16 mouse cellular contexts compared by ENCODE assay signal in genomic region chr13:97376232-97376523, GRCm38 (mm10).
A peak's percentile ranks its signal among the peaks of the same experiment; 100 is the strongest.
DNase-seq lines count a peak whose midpoint lies in the region; ATAC-seq and TF ChIP-seq lines count a peak whose summit lies in the region.
"Had no signal": no experiment of that assay in that cellular context is flagged by ENCODE, and none has a peak within 500 bp of the region (broad histone marks: within the 10 kb centered on the region; RNA-seq: fewer than 3 reads in every experiment).

No protein-coding gene starts in this region.

- H3K9ac ChIP-seq in lung, postnatal 0 days (replicated peaks; ENCODE audit: low read depth), result no peak overlapping the region
- no peak overlapping the region for H3K9ac ChIP-seq in hindbrain, embryonic 12.5 days
- H3K9ac ChIP-seq in intestine, postnatal 0 days (ENCODE audit: low read depth, low read length), result no peak overlapping the region
- H3K9ac ChIP-seq: forebrain, postnatal 0 days; heart, embryonic 13.5 days; liver, embryonic 13.5 days had no signal

- DNase-seq in lung, postnatal 0 days (ENCODE audit: low spot score), result peak; percentile 48
- no peak for DNase-seq in lung, postnatal 25 days (ENCODE audit: low spot score)
- DNase-seq in natural killer cell, adult 2 months (ENCODE audit: low spot score in 2 of 2), result no peak
- no peak for DNase-seq in testis, postnatal 10 days (ENCODE audit: low spot score)
- no peak for DNase-seq in yolk sac, embryonic 10.5 days (ENCODE audit: low spot score)
- DNase-seq: cerebellum, adult 11 months; gastrocnemius, postnatal 14 days; layer of hippocampus, adult 9-11 months; liver, embryonic 13.5 days; thymus, postnatal 36 days had no signal

- no peaks in the 10 kb centered on the region for H3K27me3 ChIP-seq in lung, postnatal 0 days (replicated peaks; ENCODE audit: insufficient read depth, low read length)
- no peaks in the 10 kb centered on the region for H3K27me3 ChIP-seq in hindbrain, embryonic 12.5 days
- H3K27me3 ChIP-seq in intestine, postnatal 0 days (replicated peaks; ENCODE audit: control insufficient read depth, insufficient read depth, low read length), result no peaks in the 10 kb centered on the region
- no peaks in the 10 kb centered on the region for H3K27me3 ChIP-seq in small intestine, adult 2 months (ENCODE audit: control insufficient read depth, insufficient read depth, low read length)
- H3K27me3 ChIP-seq: heart, embryonic 13.5 days; liver, embryonic 13.5 days; Patski had no signal

- no peak for TF ChIP-seq POLR2A in small intestine, adult 2 months (IDR thresholded peaks at IDR 0.05; ENCODE audit: low read depth, low read length)

- H3K27ac ChIP-seq in lung, postnatal 0 days (ENCODE audit: low read length), result no peak overlapping the region
- 0 out of 2 replicates have a peak overlapping the region, but pooled peaks have one; percentile 24 for H3K27ac ChIP-seq in hindbrain, embryonic 12.5 days
- no peak overlapping the region for H3K27ac ChIP-seq in intestine, postnatal 0 days (ENCODE audit: low read depth, low read length)
- 0 out of 2 replicates have a peak overlapping the region, but pooled peaks have one; percentile 0 for H3K27ac ChIP-seq in small intestine, adult 2 months (ENCODE audit: insufficient read depth, low read depth, low read length)
- H3K27ac ChIP-seq: heart, embryonic 13.5 days; liver, embryonic 13.5 days had no signal

- H3K4me2 ChIP-seq in lung, postnatal 0 days (replicated peaks; ENCODE audit: low read depth, low read length), result no peak overlapping the region
- no peak overlapping the region for H3K4me2 ChIP-seq in hindbrain, embryonic 12.5 days (replicated peaks)
- H3K4me2 ChIP-seq in intestine, postnatal 0 days (replicated peaks; ENCODE audit: low read depth), result no peak overlapping the region
- H3K4me2 ChIP-seq: heart, embryonic 13.5 days; liver, embryonic 13.5 days had no signal

- whole genome bisulfite sequencing in lung, postnatal 0 days, result 49% methylated on average over 6 of the region's 6 CpGs
- 65% methylated on average over 6 of the region's 6 CpGs for WGBS in hindbrain, embryonic 12.5 days
- 51% methylated on average over 6 of the region's 6 CpGs for WGBS in intestine, postnatal 0 days
- WGBS in small intestine, adult 2 months, result 50% methylated on average over 6 of the region's 6 CpGs

- no peak overlapping the region for H3K4me3 ChIP-seq in lung, postnatal 0 days (ENCODE audit: low read depth, low read length)
- no peak overlapping the region for H3K4me3 ChIP-seq in hindbrain, embryonic 12.5 days
- no peak overlapping the region for H3K4me3 ChIP-seq in intestine, postnatal 0 days (ENCODE audit: low read depth, low read length)
- H3K4me3 ChIP-seq in small intestine, adult 2 months (ENCODE audit: low read depth, low read length), result no peak overlapping the region
- H3K4me3 ChIP-seq: heart, embryonic 13.5 days; liver, embryonic 13.5 days had no signal

- no peaks in the 10 kb centered on the region for H3K36me3 ChIP-seq in lung, postnatal 0 days (ENCODE audit: insufficient read depth, low read length)
- H3K36me3 ChIP-seq in hindbrain, embryonic 12.5 days, result no peaks in the 10 kb centered on the region
- H3K36me3 ChIP-seq in intestine, postnatal 0 days (ENCODE audit: control insufficient read depth, insufficient read depth), result no peaks in the 10 kb centered on the region
- no peaks in the 10 kb centered on the region for H3K36me3 ChIP-seq in small intestine, adult 2 months (ENCODE audit: control insufficient read depth, insufficient read depth, low read length)
- H3K36me3 ChIP-seq: heart, embryonic 13.5 days; liver, embryonic 13.5 days had no signal

- H3K9me3 ChIP-seq in lung, postnatal 0 days (ENCODE audit: low read length), result no peaks in the 10 kb centered on the region
- H3K9me3 ChIP-seq in hindbrain, embryonic 12.5 days (replicated peaks), result no peaks in the 10 kb centered on the region
- no peaks in the 10 kb centered on the region for H3K9me3 ChIP-seq in intestine, postnatal 0 days (ENCODE audit: control insufficient read depth)
- H3K9me3 ChIP-seq: heart, embryonic 13.5 days; liver, embryonic 13.5 days had no signal

- TF ChIP-seq CTCF in lung, postnatal 0 days (IDR thresholded peaks at IDR 0.05), result no peak
- no peak for TF ChIP-seq CTCF in intestine, postnatal 0 days (IDR thresholded peaks at IDR 0.05; ENCODE audit: low read depth)
- TF ChIP-seq CTCF in small intestine, adult 2 months (IDR thresholded peaks at IDR 0.05; ENCODE audit: extremely low read depth, insufficient read length, insufficient replicate concordance, low read depth, low read length), result no peak

- no peak for TF ChIP-seq EP300 in lung, postnatal 0 days (IDR thresholded peaks at IDR 0.05)

- ATAC-seq in lung, postnatal 0 days, result peak; percentile 68
- ATAC-seq in hindbrain, embryonic 12.5 days (ENCODE audit: low FRiP score), result no peak
- ATAC-seq in intestine, postnatal 0 days, result peak; percentile 65; the same call in 1 of the 2 replicates
- ATAC-seq: forebrain, postnatal 0 days; Patski had no signal

- H3K4me1 ChIP-seq in lung, postnatal 0 days (ENCODE audit: insufficient read depth, low read depth, low read length), result peaks cover 5% of the 10 kb centered on the region; the same call in 1 of the 2 replicates
- H3K4me1 ChIP-seq in hindbrain, embryonic 12.5 days, result peaks cover 11% of the 10 kb centered on the region
- peaks cover 6% of the 10 kb centered on the region; the same call in 1 of the 2 replicates for H3K4me1 ChIP-seq in intestine, postnatal 0 days (replicated peaks; ENCODE audit: control insufficient read depth, insufficient read depth, low read length)
- H3K4me1 ChIP-seq in small intestine, adult 2 months (ENCODE audit: control insufficient read depth, insufficient read depth, insufficient read length, low read length), result no peaks in the 10 kb centered on the region; the same call in 1 of the 2 replicates

Comparison
In these comparisons a context has a peak if more than half of its experiments do, and no peak if none do; other contexts are left out.
1. H3K27ac ChIP-seq: peak in hindbrain, embryonic 12.5 days (single experiment) and small intestine, adult 2 months (single experiment); none in lung, postnatal 0 days (single experiment) and intestine, postnatal 0 days (single experiment).